Mouse (Mus musculus): ENCODE measurements at regions not wholly inside any gene's neighbourhood (a gene's known extent, or its start where the extent isn't known, plus 50 kb on each side); places are given as distances from the start of the nearest gene placed in this dataset.

DNA sequence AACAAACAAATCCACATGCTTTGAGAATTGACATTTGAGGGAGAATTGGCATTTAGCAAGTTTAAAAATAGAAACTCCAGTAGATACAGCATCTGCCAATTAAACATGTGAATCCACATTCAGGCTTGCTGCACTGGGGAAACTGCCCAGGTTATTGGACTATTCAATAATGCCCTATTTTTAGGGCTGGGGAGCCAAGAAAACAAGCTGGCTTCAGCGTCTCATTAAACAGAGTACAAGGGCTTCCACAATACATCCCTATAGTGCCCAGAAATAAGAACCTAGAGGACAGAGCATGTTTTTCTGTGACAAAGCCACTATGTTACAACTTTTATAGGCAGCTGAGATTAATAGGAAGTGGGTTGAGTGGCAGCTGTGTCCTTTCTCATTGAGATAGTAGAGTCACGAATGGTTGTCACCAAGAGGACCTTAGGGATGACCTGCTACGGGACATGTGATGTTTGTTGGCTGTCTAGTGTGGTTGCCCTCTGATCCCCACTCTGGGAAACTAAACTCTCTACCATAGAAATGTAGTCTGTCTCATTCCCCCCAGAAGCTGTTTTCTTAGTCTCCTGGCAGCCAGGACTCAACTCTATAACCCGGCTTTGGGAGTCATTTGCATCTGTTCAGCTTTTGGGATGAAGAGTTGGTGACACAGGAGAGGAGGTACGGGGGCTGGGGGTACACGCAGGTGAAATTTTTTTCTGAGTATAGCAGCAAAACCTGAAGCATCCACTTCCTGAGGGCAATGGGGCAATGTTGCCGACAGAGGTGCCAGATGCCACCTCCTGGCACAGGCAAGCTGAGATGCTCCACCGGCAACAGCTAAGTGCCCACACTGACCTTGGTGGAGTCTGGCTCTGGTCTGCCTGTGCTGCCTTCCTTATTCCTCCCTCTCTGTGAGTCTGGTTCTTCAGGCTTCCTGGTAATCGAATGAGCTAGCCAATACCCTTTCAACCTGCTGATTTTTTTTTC is 53.0 kb upstream of the Usp24 start:
- Histone ChIP-seq H3K9me3 (replicated peaks) (no peaks in the 10 kb centered on the region), H3K27me3 (no peaks in the 10 kb centered on the region), H3K36me3 (no peaks in the 10 kb centered on the region), H3K27ac (no peak overlapping the region), H3K9ac (no peak overlapping the region), H3K4me2 (replicated peaks) (no peak overlapping the region), H3K4me1 (no peaks in the 10 kb centered on the region), H3K4me3 (no peak overlapping the region)
- no peak for ATAC-seq (ENCODE audit: low FRiP score)
- 82% methylated on average over 9 of the region's 9 CpGs for WGBS
